ENCODE assay signal across 27 mouse cellular contexts in the genomic region with DNA sequence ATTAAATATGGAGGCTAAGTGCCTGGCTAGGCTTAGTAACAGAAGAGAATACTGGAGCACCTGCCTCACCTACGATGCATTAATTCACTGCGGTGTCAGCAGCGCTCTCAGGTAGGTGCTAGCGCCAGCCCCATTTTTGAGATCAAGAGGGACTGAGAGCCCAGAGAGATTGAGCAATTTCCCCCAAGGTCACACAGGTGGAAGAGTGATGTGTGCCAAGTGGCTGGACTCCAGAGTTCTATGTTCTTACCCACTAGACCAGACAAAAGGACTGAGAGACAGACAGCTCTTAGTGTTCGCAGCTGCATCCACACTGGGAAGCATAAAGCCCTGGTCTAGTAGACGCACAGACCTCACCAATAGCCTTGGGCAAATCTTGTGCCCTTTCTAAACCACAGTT.
A peak's percentile ranks its signal among the peaks of the same experiment; 100 is the strongest.
DNase-seq lines count a peak whose midpoint lies in the region; ATAC-seq and TF ChIP-seq lines count a peak whose summit lies in the region.
"Had no signal": no experiment of that assay in that cellular context is flagged by ENCODE, and none has a peak within 500 bp of the region (broad histone marks: within the 10 kb centered on the region; RNA-seq: fewer than 3 reads in every experiment).

No protein-coding gene starts in this region.

- 80% methylated on average over 6 of the region's 6 CpGs for WGBS in liver, postnatal 0 days (ENCODE audit: insufficient replicate concordance)
- 77% methylated on average over 6 of the region's 6 CpGs for WGBS in lung, postnatal 0 days

- TF ChIP-seq CTCF in liver, postnatal 0 days (IDR thresholded peaks at IDR 0.05; ENCODE audit: low read depth) = no peak
- no peak for TF ChIP-seq CTCF in lung, postnatal 0 days (IDR thresholded peaks at IDR 0.05)

- peak; percentile 27 for DNase-seq in liver, postnatal 0 days
- no peak for DNase-seq in liver
- peak; percentile 7 for DNase-seq in ES-CJ7 (ENCODE audit: low read depth, low spot score)
- DNase-seq in Muller cell, postnatal 12 days (ENCODE audit: inconsistent ontology term) = peak; percentile 24
- peak; percentile 11 for DNase-seq in lung, postnatal 0 days (ENCODE audit: low spot score)
- DNase-seq in cerebellum, postnatal 36 days = no peak
- no peak for DNase-seq in layer of hippocampus, adult 11-12 months (ENCODE audit: low spot score)
- no peak for DNase-seq in spleen, adult 12 weeks (ENCODE audit: low spot score)
- DNase-seq: adrenal gland, postnatal 10 days; adrenal gland, postnatal 36 days; cerebellum, adult 11 months; cerebellum, postnatal 25 days; embryo, embryonic 11 days; gastrocnemius, adult 2 months; gastrocnemius, postnatal 14 days; heart, postnatal 14 days; heart, postnatal 4 days had no signal

- no peaks in the 10 kb centered on the region for H3K4me1 ChIP-seq in liver, postnatal 0 days (ENCODE audit: insufficient read depth)
- H3K4me1 ChIP-seq in lung, postnatal 0 days (ENCODE audit: insufficient read depth, low read depth, low read length) = no peaks in the 10 kb centered on the region
- H3K4me1 ChIP-seq: embryonic facial prominence, embryonic 13.5 days had no signal

- no peak overlapping the region for H3K4me3 ChIP-seq in liver, postnatal 0 days (ENCODE audit: low read depth, low read length)
- H3K4me3 ChIP-seq in lung, postnatal 0 days (ENCODE audit: low read depth, low read length) = no peak overlapping the region
- H3K4me3 ChIP-seq: embryonic facial prominence, embryonic 10.5 days; embryonic facial prominence, embryonic 13.5 days; erythroblast, embryonic 14.5 days; forebrain, embryonic 12.5 days; gastrocnemius, adult 2 months; heart, embryonic 12.5 days; heart, embryonic 15.5 days had no signal

- no peak overlapping the region for H3K4me2 ChIP-seq in liver, postnatal 0 days (ENCODE audit: low read depth, low read length)
- H3K4me2 ChIP-seq in lung, postnatal 0 days (replicated peaks; ENCODE audit: low read depth, low read length) = no peak overlapping the region
- H3K4me2 ChIP-seq: embryonic facial prominence, embryonic 13.5 days; forebrain, embryonic 12.5 days; heart, embryonic 12.5 days; heart, embryonic 15.5 days; hindbrain, embryonic 14.5 days had no signal

- H3K9ac ChIP-seq in liver, postnatal 0 days (replicated peaks) = no peak overlapping the region
- no peak overlapping the region for H3K9ac ChIP-seq in lung, postnatal 0 days (replicated peaks; ENCODE audit: low read depth)
- H3K9ac ChIP-seq: embryonic facial prominence, embryonic 13.5 days; forebrain, embryonic 12.5 days; heart, embryonic 12.5 days; heart, embryonic 15.5 days; hindbrain, embryonic 14.5 days had no signal

- no peak for TF ChIP-seq EP300 in liver, postnatal 0 days (IDR thresholded peaks at IDR 0.05; ENCODE audit: low read depth)
- no peak for TF ChIP-seq EP300 in lung, postnatal 0 days (IDR thresholded peaks at IDR 0.05)

- no peaks in the 10 kb centered on the region for H3K9me3 ChIP-seq in liver, postnatal 0 days (ENCODE audit: low read length)
- no peaks in the 10 kb centered on the region for H3K9me3 ChIP-seq in lung, postnatal 0 days (ENCODE audit: low read length)
- H3K9me3 ChIP-seq: embryonic facial prominence, embryonic 10.5 days; embryonic facial prominence, embryonic 13.5 days; forebrain, embryonic 12.5 days; heart, embryonic 12.5 days; heart, embryonic 15.5 days had no signal

- H3K27me3 ChIP-seq in liver, postnatal 0 days (ENCODE audit: insufficient read depth, low read length) = no peaks in the 10 kb centered on the region
- H3K27me3 ChIP-seq in lung, postnatal 0 days (replicated peaks; ENCODE audit: insufficient read depth, low read length) = no peaks in the 10 kb centered on the region

- H3K36me3 ChIP-seq in liver, postnatal 0 days (replicated peaks; ENCODE audit: insufficient read depth, low read length) = no peaks in the 10 kb centered on the region
- no peaks in the 10 kb centered on the region for H3K36me3 ChIP-seq in lung, postnatal 0 days (ENCODE audit: insufficient read depth, low read length)
- H3K36me3 ChIP-seq: embryonic facial prominence, embryonic 10.5 days; embryonic facial prominence, embryonic 13.5 days; forebrain, embryonic 12.5 days; heart, embryonic 12.5 days; heart, embryonic 15.5 days had no signal

- peak; percentile 44; the same call in 1 of the 2 replicates for ATAC-seq in liver, postnatal 0 days
- ATAC-seq in lung, postnatal 0 days = no peak
- ATAC-seq: CD4-positive, CD25-positive, alpha-beta regulatory T cell, adult 4 months; Patski had no signal

- H3K27ac ChIP-seq in liver, postnatal 0 days (ENCODE audit: low read depth) = no peak overlapping the region
- H3K27ac ChIP-seq in lung, postnatal 0 days (ENCODE audit: low read length) = no peak overlapping the region
- H3K27ac ChIP-seq: embryonic facial prominence, embryonic 10.5 days; embryonic facial prominence, embryonic 13.5 days; forebrain, embryonic 12.5 days; gastrocnemius, adult 2 months; heart, embryonic 15.5 days; hindbrain, embryonic 14.5 days; hindbrain, postnatal 0 days had no signal

Comparison
In these comparisons a context has a peak if more than half of its experiments do, and no peak if none do; other contexts are left out.
1. DNase-seq: peak in liver, postnatal 0 days (single experiment), ES-CJ7 (single experiment), Muller cell, postnatal 12 days (single experiment) and lung, postnatal 0 days (single experiment); none in liver (single experiment), cerebellum, postnatal 36 days (0 of 2), layer of hippocampus, adult 11-12 months (single experiment) and spleen, adult 12 weeks (single experiment).